8 mouse cellular contexts compared by ENCODE assay signal in genomic region chr12:117153671-117154355, GRCm38 (mm10).
DNase-seq lines count a peak whose midpoint lies in the region; ATAC-seq and TF ChIP-seq lines count a peak whose summit lies in the region.

No protein-coding gene starts in this region.

- H3K4me1 ChIP-seq in heart, embryonic 14.5 days (ENCODE audit: control insufficient read depth in 2 of 2, insufficient read depth in 2 of 2, low read length in 2 of 2): peaks cover 2 to 11% of the 10 kb centered on the region in 2 experiments; a peak in 3 of 4 replicates
- no peaks in the 10 kb centered on the region for H3K4me1 ChIP-seq in small intestine, adult 2 months (ENCODE audit: control insufficient read depth, insufficient read depth, insufficient read length, low read length)

- peak overlapping the region; percentile 87 for H3K4me2 ChIP-seq in heart, embryonic 14.5 days (ENCODE audit: low read length)

- peaks cover 98% of the 10 kb centered on the region for H3K27me3 ChIP-seq in heart, embryonic 14.5 days (ENCODE audit: control insufficient read depth, insufficient read depth, low read length)
- H3K27me3 ChIP-seq in small intestine, adult 2 months (ENCODE audit: control insufficient read depth, insufficient read depth, low read length): peaks cover 21% of the 10 kb centered on the region

- intact Hi-C loops in heart, postnatal 25 days (cut with DNase I): no loop called here

- no peak for TF ChIP-seq CTCF in small intestine, adult 2 months (IDR thresholded peaks at IDR 0.05; ENCODE audit: extremely low read depth, insufficient read length, insufficient replicate concordance, low read depth, low read length)

- H3K36me3 ChIP-seq in heart, embryonic 14.5 days (ENCODE audit: control insufficient read depth, insufficient read depth, low read length): no peaks in the 10 kb centered on the region
- H3K36me3 ChIP-seq in small intestine, adult 2 months (ENCODE audit: control insufficient read depth, insufficient read depth, low read length): no peaks in the 10 kb centered on the region

- TF ChIP-seq POLR2A in small intestine, adult 2 months (IDR thresholded peaks at IDR 0.05; ENCODE audit: low read depth, low read length): no peak

- no peaks in the 10 kb centered on the region for H3K9me3 ChIP-seq in heart, embryonic 14.5 days (ENCODE audit: control insufficient read depth, low read length)

- H3K4me3 ChIP-seq in heart, embryonic 14.5 days (ENCODE audit: control insufficient read depth in 1 of 2, insufficient read depth in 1 of 2, low read depth in 1 of 2, low read length in 2 of 2): peak overlapping the region; percentile 52 to 71
- peak overlapping the region; percentile 33 for H3K4me3 ChIP-seq in small intestine, adult 2 months (ENCODE audit: low read depth, low read length)

- no peak overlapping the region for H3K27ac ChIP-seq in heart, embryonic 14.5 days (replicated peaks in 1 of 2; ENCODE audit: control insufficient read depth in 1 of 2, insufficient read depth in 1 of 2, low read depth in 2 of 2, low read length in 2 of 2)
- H3K27ac ChIP-seq in small intestine, adult 2 months (ENCODE audit: insufficient read depth, low read depth, low read length): no peak overlapping the region

- DNase-seq in heart, adult 11 months: peak; percentile 95
- DNase-seq in heart, postnatal 25 days (ENCODE audit: low spot score): no peak
- peak; percentile 85 for DNase-seq in embryo, embryonic 10 days (ENCODE audit: low spot score)
- DNase-seq in layer of hippocampus, postnatal 10 days (ENCODE audit: low spot score in 2 of 2): peak; percentile 36 to 68
- no peak for DNase-seq in thymus, postnatal 10 days (ENCODE audit: low spot score in 2 of 2)

- under 1% methylated on average over 71 of the region's 73 CpGs for WGBS in heart, embryonic 14.5 days
- 1% methylated on average over 73 of the region's 73 CpGs for WGBS in small intestine, adult 2 months

- peak overlapping the region; percentile 48 for H3K9ac ChIP-seq in heart, embryonic 14.5 days (ENCODE audit: low read length)

- peak; percentile 57 for ATAC-seq in heart, embryonic 14.5 days (ENCODE audit: insufficient number of reproducible peaks, insufficient read depth, low FRiP score, low read depth)
- peak; percentile 29 for ATAC-seq in megakaryocyte, adult 5-6 weeks (ENCODE audit: poor library complexity, severe bottlenecking)

Comparison
In these comparisons a context has a peak if more than half of its experiments do, and no peak if none do; other contexts are left out.
1. DNase-seq: peak in heart, adult 11 months (single experiment), embryo, embryonic 10 days (single experiment) and layer of hippocampus, postnatal 10 days (2 of 2); none in heart, postnatal 25 days (single experiment) and thymus, postnatal 10 days (0 of 2).